Mouse (Mus musculus) testis, adult 2 months (tissue): ENCODE measurements at regions not wholly inside any gene's neighbourhood (a gene's known extent, or its start where the extent isn't known, plus 50 kb on each side); places are given as distances from the start of the nearest gene placed in this dataset.

Experiments used
- CTCF ChIP-seq: fragments of 200-500 bp; IDR thresholded peaks from 2 replicates; pipeline ENCODE4 v1.5.1; 2012; ENCODE audit warnings: low read depth, mild to moderate bottlenecking, inconsistent platforms, low read length, moderate library complexity; ENCODE audit not compliant: control insufficient read depth, insufficient read depth, insufficient replicate concordance
- POLR2A ChIP-seq: fragments of 200-500 bp; IDR thresholded peaks from 2 replicates; pipeline ENCODE4 v1.6.1; 2012; ENCODE audit warnings: low read depth, mild to moderate bottlenecking, inconsistent platforms, low read length, moderate library complexity; ENCODE audit not compliant: control insufficient read depth

GRCm38 (mm10) chr9:47314236-47314635 lies 215.7 kb upstream of the Cadm1 start:
- TF ChIP-seq CTCF (no peak), POLR2A (no peak)
